Mouse (Mus musculus) spleen, adult 12 weeks (tissue): ENCODE data around the gene Tex26.

Experiments
- DNase-seq: peaks from one replicate; pipeline ENCODE4 v3.0.0; 2022; ENCODE audit warnings: low spot score

The Tex26 gene

DNA sequence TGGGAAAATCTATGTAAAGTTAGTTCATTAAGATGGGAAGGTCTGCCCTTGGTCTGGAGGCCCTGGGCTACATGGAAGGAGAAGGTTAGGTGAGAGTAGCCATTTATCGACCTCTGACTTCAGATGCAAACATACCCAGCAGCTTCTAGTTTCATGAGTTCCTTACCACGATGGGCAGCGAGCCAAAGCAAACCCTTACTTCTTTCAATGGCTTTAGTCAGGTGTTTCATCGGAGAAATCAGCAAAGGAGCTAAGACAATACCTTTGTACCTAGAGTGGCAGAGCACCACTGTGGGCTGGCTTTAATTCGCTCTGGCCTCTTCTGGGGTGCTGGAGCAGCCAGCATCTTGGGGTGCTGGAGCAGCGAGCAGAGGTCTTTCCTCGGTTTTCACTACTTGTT lies 5.8 kb upstream of the Tex26 start:
- DNase-seq = no peak

DNA sequence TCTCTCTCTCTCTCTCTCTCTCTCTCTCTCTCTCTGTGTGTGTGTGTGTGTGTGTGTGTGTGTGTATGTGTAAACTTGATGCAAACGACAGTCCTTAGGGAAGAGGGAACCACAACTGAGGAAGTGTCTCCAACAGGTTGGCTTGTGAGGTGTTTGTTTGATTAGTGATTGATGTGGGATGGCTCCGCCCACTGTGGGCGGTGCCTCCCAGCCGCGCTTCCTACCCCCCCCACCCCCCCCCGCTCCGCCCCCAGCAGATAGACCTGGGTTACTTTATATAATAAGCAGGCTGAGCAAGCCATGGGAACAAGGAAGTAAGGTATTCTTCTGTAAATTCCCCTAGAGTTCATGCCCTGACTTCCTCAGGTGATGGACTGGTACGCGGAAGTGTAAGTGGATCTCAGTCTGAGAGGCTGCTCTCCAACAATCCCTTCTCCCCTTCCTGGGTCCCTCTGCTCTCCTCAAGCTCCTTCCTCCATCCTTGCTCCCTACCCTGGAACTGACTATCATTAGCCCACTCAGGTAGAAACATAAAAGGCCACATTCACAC lies 5.2 kb upstream of the Tex26 start:
- no peak for DNase-seq

DNA sequence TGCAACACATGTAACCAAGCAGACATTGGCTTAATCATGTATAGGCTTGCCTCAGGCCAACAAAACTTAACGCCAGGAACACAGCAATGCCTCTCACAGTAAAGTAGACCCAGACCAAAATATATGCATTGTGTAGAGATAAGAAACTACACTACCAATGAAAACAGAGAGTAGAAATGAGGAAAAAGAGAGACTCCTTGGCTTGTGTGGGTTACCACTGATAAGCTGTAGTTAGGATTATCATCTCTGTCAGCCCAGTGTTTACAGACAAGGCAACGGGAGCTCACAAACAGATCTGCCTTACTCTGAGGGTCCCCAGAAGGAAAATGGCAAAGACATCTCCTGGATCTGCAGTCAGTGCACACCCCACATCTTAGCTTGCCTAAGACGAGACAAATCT lies 2.9 kb upstream of the Tex26 start:
- DNase-seq = no peak

DNA sequence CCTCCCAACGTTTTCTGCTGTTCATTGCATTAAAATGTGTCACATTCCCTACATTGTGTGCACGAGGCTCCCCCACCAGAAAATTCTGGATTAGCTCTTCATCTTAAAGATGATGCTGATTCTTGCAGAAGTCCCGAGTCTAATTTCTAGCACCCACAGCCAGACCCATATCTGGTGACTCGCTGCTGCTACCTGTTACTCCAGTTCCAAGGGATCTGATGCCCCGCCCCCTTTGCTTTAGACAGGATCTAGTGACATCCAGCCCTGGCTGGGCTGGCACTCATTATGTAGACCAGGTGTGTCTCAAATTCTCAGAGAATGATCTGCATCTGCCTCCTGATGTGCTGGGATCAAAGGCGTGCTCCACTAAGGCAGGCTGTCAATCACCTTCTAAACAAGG lies 2.3 kb upstream of the Tex26 start:
- DNase-seq = no peak

DNA sequence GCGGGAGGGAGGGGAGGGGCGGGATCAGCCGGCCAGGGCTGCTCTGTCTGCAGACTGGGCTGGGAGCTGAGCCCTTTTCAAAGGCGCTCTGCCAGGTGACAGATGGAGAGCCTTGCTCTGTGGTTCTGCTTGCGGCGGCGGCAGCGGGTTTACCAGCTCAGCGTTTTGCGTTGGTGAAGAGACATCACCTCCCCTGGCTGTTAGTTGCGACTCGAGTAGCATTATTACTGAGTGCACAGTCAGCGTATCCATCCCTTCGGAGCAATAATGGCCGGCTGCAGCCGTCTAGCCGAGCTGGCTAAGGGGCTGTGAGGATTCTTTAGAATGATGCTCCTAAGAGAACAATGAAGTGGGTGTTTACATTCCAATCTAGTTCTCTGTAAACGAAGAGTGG lies 717 bp downstream of the Tex26 start:
- no peak for DNase-seq

DNA sequence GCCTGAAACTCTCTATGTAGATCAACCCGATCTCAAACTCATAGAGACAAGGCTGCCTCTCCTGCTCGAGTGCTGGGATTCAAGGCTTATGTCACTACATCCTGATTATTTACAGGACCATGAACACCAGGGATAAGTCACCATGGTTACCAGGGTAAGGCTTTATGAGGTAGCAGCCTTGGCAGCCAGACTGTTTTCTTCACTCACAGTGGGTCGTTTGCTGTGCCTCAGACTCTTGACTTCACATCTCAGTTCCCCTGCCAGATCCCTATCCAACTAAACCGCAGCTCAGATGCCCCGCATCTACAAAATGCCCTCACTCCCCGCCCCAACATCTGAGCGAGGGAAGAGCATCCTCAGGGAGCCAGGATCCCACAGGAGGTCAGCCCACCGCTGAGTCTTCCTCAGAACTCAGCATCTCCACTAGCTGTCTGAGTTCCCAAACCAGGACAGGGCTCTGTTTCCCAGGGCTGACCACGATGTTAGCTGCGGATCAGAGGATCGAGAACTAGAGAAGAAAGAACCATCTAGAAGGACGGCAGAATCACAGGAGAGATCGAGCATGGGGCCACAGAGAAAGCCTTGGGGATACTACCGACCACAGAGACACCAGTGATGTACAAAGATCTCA lies 2.3 kb downstream of the Tex26 start:
- DNase-seq = no peak

DNA sequence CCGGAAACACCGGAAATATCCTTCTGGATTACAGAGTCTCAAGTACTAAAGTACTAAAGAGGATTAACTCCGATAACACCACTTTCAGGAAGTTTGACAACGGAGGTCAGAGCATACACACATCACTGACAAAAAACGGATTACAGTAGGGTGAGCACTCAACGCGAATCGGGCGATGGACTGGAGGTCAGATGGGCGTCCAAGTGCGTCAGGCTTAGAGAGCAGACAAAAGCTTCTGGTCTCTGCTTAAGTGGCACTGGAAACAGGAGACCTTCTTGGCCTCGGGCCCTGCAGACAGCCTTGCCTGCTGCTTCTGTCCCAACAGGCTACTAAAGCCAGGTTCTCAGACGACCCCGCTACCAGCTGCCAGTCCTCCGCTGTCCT lies 2.8 kb downstream of the Tex26 start:
- DNase-seq = no peak

DNA sequence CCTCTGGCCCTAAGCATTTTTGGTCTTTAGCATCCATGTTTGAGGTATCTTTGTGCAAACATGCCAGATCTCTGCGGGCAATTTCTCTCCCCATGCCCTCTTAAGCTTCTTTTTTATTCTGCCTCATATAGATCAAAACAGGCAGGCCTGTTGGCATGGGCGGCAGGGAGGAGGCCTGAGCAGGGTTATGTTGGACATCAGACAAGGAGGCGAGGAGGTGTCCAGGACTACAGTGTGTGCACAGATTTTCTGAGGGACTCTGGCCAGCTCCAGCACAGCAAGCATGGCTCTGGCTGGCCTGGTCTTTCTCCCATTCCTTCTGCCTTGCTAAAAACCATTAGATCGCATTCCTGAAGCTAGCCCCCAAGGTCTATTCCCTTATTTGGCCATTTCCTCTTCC lies 5.0 kb downstream of the Tex26 start:
- DNase-seq = no peak

DNA sequence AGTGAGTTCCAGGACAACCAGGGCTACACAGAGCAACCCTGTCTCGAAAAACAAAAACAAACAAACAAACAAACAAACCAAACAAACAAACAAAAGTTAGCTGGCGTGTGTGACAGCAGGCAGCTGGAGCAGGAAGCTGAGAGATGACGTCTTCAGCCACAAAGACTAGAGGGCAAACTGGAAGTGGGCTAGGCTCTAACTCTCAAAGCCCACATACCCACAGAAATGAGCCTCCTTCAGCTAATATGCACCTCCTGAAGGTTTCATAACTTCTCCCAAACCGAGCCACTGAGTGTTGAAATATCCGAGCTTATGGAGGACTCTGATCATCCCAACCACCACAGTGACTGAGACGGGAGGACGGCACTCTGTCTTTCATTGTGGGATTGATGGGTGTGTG lies 7.0 kb downstream of the Tex26 start:
- no peak for DNase-seq

DNA sequence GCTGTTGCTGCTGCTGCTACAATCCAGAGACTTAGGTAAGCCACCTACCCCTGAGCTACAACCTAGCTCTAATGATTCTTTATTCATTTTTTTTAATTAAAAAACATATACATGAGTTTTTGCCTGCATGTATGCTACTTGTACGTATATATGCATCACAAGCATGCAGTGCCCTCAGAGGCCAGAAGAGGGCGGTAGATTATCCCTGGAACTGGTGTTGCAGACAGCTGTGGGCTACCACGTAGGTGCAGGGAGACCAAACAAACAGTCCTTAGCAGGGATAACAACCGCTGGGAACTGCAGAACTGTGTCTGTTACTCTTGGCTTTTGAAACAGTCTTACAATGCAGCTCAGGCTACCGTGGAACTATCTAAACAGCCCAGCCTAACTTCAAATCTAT lies 8.3 kb downstream of the Tex26 start:
- no peak for DNase-seq

DNA sequence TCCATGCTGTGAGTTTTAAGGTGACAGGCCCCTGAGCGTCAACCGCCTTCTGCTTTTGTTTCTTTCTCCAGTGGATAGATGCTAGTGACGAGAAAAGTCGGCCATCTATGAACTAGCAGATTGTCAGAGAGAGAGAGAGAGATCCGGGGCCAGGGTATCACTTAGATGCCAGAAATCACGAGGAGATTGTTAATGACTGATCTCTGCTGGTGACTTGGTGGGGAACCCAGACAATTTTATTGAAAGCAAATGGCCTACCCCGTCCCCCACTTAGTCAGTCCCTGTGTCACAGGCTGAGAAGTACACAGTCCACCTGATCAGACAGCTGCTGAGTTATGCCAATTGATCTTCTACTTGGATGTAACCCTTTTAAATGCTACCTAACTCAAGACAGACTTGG lies 9.9 kb downstream of the Tex26 start:
- DNase-seq = no peak

DNA sequence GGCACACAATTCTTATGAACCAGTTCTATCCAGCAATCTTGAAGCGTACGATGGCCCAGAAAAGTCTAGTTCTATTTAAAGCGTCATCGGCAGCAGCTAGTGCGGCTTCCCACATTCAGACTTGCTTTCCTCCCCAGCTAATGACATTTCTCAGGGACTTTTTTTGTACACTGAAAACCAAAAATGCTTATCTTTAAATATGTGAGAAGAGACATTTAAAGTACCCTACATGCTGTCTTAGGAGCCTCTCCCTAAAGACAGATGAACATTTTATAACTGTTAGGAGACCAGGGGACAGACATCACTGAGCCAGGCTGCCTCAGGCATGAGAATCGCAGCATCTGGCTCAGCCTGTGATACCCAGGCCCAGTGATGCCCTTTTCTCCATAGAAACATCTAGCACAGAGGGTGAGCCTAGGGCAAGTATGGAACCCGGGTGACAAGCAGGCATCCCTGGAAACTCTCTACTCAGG lies 11.8 kb downstream of the Tex26 start:
- DNase-seq = no peak

DNA sequence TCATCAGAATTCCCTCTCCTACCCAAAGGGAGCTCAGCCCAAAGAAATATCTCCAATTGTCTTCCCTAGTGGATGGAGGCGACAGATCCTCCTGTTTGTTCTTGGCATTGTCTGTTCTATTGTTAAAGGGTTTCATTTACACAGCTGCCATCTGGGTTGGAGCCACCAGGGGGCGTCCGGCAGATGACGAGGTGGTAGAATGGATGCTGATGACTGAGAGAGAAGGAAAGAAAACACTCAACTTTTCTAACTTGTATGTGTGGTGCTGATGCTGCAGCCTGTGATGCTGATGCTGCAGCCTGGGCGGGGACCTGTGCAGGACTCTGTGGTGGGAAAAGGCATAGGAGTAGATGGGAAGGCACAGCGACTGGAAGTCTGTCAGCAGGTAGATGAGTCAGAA lies 14.8 kb downstream of the Tex26 start:
- DNase-seq = peak; percentile 21

DNA sequence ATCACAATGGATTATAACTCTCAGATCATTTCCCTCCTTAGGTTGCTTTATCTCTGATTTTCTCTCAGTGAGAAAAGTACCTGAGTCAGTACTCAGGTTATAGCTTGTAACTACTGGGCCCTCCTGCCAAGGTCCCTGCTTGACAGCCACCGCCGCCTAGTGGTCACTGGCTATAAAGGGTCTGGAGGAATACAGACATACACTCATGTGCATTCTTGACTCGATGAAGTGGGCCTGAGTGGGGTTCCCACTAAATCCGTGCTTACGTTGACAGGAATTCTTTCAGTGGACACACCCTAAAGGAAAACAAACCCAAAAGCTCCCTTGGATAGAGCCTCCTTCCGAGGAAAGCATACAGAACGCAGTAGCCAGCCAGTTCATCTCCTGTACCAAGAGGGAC lies 17.1 kb downstream of the Tex26 start:
- no peak for DNase-seq

DNA sequence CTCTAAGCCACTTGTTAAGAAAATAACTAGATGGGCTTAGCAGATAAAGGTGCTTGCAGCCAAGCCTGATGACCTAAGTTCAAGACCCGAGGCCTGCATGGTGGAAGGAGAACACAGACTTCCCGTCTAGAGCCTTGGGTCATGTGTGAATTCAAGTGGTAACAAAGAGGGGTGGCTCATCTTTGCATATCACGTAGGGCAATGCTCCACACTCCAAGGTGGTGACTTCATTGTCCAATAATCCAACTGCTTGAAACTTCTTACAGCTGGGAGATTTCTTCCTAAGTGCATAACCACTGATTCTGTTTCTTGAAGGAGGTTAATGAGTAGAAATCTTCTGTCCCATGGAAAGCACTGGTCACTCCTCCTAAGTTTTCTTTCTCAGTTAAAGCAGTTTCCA lies 22.6 kb downstream of the Tex26 start:
- DNase-seq = no peak

DNA sequence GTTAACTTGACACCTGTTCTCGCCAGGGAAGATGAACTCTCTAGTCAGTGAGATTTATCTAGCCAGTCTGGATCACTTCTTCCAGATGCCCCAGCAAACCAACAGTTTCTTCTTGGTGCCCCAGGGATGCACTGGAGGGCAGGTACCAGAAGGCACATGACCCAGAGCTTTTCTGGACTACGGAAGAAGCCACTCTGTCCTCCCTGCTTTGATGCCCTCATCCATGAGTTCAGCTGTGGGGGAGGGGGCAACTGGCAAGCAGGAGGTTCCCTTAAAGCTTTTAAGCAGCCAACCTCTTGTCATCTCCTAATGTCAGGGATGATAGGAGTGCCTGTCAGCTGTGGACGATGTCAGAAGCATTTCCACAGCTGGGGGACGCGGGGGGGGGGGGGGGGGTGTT lies 25.8 kb downstream of the Tex26 start:
- DNase-seq = no peak

DNA sequence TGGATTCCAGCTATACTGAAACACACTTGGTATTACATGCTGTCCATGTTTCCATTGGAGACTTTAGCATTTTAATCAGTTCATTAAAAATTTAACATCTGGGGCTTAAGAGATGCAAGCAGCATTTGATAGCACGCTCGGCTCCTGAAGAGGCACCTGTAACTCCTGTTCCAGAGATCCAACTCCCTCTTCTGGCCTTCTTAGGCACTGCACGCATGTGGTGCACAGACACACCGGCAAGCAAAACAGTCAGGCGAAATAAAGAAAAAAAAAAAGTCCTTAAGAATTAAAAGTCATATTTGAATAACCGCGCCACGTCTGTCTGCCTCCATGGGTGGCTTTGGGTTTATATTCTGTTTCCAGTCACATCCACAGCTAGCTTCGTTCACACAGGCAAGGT lies 34.7 kb downstream of the Tex26 start:
- no peak for DNase-seq

DNA sequence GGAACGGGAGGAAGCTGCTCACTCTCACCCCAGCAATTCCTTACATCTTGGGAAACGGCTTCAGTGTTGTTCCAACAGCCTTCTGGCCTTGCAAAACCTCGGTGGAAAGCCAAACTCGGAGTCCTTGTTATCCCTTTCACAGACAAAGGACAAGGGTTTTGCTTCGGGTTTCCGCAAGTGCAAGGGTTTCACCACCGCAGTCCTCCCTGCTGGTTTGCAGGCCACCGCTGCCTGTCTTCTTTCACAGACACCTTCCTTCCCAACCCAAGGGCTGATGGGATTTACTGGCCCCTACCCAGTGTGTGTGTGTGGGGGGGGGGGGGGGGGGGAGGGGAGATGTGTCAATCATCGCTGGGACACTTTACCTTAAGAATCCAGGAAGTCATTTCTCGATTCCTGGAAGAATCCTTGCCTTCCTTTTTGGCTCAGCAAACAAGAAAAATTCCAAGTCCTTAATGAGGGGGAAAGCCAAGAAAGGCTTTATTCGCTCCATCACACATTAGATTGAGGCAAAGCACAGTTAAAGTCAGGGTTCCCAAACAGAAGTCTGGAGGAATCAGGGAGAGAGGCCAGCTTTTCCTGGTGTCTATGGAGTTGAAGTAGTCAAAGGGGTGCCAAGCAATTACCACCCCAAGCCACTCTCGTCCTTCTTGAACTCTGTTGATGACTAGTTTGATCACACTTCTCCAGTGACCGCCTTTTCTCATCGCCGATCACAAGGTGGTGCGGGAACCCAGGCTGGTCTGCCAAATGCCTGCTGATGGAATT lies 35.4 kb downstream of the Tex26 start:
- no peak for DNase-seq

DNA sequence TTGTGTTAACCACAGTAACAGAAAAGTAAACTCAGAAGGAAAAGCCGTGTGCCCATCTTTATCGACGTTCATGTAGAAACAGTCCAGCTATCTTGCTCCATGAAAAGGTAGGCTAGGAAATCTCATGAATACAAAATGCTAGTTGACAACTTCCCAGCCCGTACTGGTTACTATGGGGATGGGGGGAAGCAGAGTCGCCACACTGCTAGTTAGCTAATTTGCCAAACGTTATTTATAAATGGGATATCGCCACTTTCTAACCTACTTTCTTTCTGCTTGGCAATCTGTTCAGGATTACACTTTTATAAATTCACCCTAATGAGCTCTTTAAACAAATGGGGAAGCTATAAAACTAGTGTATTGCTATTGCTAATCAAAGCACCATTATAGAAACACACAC lies 42.5 kb downstream of the Tex26 start:
- no peak for DNase-seq

DNA sequence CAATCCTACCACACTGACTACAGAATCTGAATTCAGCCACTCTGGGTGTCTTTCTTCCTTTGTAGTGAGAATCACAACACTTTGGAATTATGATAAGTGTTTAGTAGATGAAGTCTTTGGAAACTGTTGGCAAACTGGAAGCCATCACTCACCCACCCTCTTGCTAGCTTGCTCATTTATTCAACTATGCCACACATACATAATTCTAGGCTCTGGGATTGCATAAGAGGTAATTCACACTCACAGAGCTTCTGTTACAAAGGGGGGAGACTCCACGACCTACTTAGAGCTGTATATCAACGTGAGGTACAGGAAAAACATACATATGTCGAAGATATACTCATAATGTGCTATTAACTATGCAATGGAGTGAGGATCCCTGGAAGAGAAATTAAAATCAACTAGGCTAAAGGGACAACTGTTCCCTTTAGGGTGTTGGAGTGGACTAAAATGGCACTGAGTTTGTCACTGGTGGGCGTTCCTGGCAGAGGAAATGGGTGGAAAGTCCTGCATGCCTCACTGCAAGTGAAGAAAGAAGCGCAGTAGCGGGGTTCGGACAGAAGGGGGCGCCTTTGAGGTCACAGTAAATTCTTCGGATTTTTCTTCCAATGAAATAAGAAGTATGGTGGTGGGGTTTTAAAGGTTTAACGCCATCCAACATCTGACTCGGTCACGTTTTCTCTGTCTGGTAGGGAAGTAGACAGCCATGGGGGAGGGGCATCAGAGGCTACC lies 44.0 kb downstream of the Tex26 start:
- no peak for DNase-seq

DNA sequence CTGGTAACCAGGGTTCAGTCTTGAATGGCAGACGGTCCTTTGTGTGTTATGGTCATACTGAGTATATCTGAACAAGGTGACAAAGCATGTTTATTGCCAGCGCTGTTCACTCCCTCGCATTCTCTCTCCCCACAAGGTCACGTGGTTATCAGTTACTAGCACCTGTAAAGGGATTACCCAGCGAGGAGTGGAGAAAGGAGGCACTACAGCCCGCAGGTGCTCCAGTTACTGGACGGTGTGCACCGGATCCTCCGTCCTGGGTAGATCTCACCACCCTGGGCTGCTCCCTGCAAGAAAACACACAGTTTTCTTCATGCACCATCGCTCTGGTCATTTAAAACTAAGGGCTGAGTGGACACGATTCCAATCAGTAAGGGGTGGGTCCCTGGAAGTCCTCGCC lies 44.8 kb downstream of the Tex26 start:
- DNase-seq = no peak

DNA sequence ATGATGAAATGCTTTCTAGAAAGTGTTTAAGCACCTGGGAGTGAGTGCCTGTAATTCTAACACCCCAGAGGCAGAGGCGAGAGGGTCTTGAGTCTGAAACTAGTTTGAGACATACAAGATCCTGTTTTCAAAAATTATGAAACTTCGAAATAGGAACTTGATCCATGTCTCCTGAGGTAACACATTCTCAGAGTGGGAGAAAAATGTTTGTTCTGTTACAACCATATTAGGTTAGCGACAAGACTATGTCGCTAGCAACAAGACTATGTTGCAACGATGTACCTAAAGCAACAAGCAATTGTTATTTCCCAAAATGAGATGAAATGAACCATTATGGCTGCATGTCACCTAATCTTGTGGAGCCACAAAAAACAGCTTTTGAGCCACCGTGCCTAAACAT lies 46.0 kb downstream of the Tex26 start:
- no peak for DNase-seq

DNA sequence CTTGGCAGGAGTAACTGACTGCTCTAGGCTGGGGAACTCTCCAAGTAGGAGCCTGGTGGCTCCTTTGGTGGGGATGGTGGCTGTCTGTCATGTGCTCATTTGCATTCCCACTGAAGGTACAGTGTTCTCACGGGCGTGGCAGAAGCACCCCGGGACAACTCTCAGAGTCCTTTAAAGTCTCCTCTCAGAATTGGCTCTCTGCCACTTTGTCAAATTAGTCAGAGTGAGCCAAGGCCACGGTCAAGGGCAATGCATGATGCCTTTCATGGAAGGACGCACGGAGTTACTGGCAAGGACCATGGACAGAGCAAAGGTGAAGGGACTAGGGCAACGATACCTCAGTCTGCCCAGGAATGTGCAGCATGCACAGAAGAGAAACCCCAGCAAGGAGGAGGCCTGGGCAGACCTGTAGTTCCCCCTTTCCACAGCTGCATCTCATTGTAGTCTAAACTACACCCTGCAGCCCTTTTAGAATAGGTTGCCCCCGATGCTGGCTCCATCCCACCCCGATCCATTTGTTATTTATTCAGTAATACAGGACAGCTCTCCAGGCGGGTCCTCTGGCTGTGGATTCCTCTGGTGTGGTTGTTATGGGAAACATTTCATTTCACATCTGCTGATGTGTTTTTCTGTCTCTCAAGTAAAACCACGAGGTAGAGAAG lies 49.0 kb downstream of the Tex26 start:
- no peak for DNase-seq
